Mouse (Mus musculus) heart, postnatal 0 days (tissue): ENCODE measurements around the gene Srebf1. TPM values are rescaled to one million over a fixed set of nuclear protein-coding genes. Genes with fewer than 3 reads are reported as not detected.
A peak's percentile ranks its signal among the peaks of the same experiment; 100 is the strongest.

Experiments used
- ATAC-seq: fragments of 200-750 bp; cut with Nextera tagmentation; 2 replicates; pipeline ENCODE4 v1.8.0; 2017; ENCODE audit warnings: low read depth, moderate number of reproducible peaks, moderate library complexity; ENCODE audit not compliant: insufficient read depth
- DNase-seq: peaks from one replicate; pipeline ENCODE4 v3.0.0-alpha.2; 2016; ENCODE audit warnings: low spot score
- H3K27ac ChIP-seq: fragments of 300-500 bp; sonication (generic); 2 replicates; pipeline ENCODE4 v1.5.1; 2014; ENCODE audit warnings: low read depth, mild to moderate bottlenecking
- H3K27me3 ChIP-seq: fragments of 300-500 bp; sonication (generic); 2 replicates; pipeline ENCODE4 v1.6.1; 2014; ENCODE audit warnings: low read length, mixed read lengths; ENCODE audit not compliant: control insufficient read depth, insufficient read depth
- H3K36me3 ChIP-seq: fragments of 300-500 bp; sonication (generic); replicated peaks from 2 replicates; pipeline ENCODE4 v1.6.1; 2014; ENCODE audit warnings: low read length, mixed read lengths; ENCODE audit not compliant: control insufficient read depth, insufficient read depth
- H3K4me1 ChIP-seq: fragments of 300-500 bp; sonication (generic); 2 replicates; pipeline ENCODE4 v1.6.1; 2014; ENCODE audit warnings: antibody characterized with exemption; ENCODE audit not compliant: control insufficient read depth, insufficient read depth
- H3K4me2 ChIP-seq: fragments of 300-500 bp; sonication (generic); 2 replicates; pipeline ENCODE4 v1.6.1; 2014; ENCODE audit warnings: low read depth, mild to moderate bottlenecking, low read length, moderate library complexity
- H3K4me3 ChIP-seq: fragments of 300-500 bp; sonication (generic); 2 replicates; pipeline ENCODE4 v1.5.1; 2014; ENCODE audit warnings: low read depth, low read length
- H3K9ac ChIP-seq: fragments of 300-500 bp; sonication (generic); replicated peaks from 2 replicates; pipeline ENCODE4 v1.6.1; 2014; ENCODE audit warnings: low read depth, low read length, mixed read lengths
- H3K9me3 ChIP-seq: fragments of 300-500 bp; sonication (generic); replicated peaks from 2 replicates; pipeline ENCODE4 v1.6.1; 2016; ENCODE audit warnings: low read length; ENCODE audit not compliant: control insufficient read depth
- CTCF ChIP-seq: IDR thresholded peaks from 2 replicates; pipeline ENCODE4 v1.5.1; 2016; ENCODE audit warnings: antibody characterized with exemption, control low read depth, low read depth
- EP300 ChIP-seq: IDR thresholded peaks from 2 replicates; pipeline ENCODE4 v1.6.1; 2016; ENCODE audit warnings: antibody characterized with exemption, low read depth
- WGBS: fragments of 180-500 bp; shearing (Covaris S2); extraction: QIAGEN DNeasy Blood & Tissue Kit; methylation state at CpG from one replicate; pipeline ENCODE4 v1.1.7; 2014; 5-methylcytosine and 5-hydroxymethylcytosine counted together
- polyA plus RNA-seq: library from polyadenylated mRNA; unstranded; fragments of >200 nt; fragmentation: Nextera tagmentation; extraction: Ambion mirVana; gene quantifications from 2 replicates; pipeline ENCODE4 v1.2.1, GENCODE M21; 2015
- total RNA-seq: library from RNA; depleted of rRNA; stranded (reverse); fragments of >200 nt; gene quantifications from 2 replicates; pipeline ENCODE4 v1.2.3, GENCODE M21; 2014; ENCODE audit warnings: low replicate concordance

Gene Srebf1
- total and polyA plus RNA-seq, 2 experiments from 2014 or later = 29.9 to 77.2 TPM

- peaks cover 18% of the 10 kb centered on the region for H3K36me3 ChIP-seq
- H3K27ac ChIP-seq = no peak overlapping the region
- TF ChIP-seq CTCF = no peak
- no peak for TF ChIP-seq EP300
- H3K9me3 ChIP-seq = no peaks in the 10 kb centered on the region
- peaks cover 14% of the 10 kb centered on the region for H3K4me1 ChIP-seq
- no peak overlapping the region for H3K9ac ChIP-seq
- H3K27me3 ChIP-seq = no peaks in the 10 kb centered on the region
- no peak overlapping the region for H3K4me2 ChIP-seq
- no peak for ATAC-seq
- WGBS = 82% methylated on average over 3 of the region's 3 CpGs
- DNase-seq = no peak
- H3K4me3 ChIP-seq = no peak overlapping the region
Observed at GRCm38 (mm10) chr11:60260743-60261142, 38.4 kb upstream of the Srebf1 start.

- no peak overlapping the region for H3K4me2 ChIP-seq
- H3K27me3 ChIP-seq = no peaks in the 10 kb centered on the region
- no peaks in the 10 kb centered on the region for H3K9me3 ChIP-seq
- H3K27ac ChIP-seq = no peak overlapping the region
- TF ChIP-seq CTCF = no peak
- no peak for TF ChIP-seq EP300
- no peak overlapping the region for H3K4me3 ChIP-seq
- whole genome bisulfite sequencing = 44% methylated on average over 2 of the region's 2 CpGs
- DNase-seq (no peak), ATAC-seq (no peak)
- H3K9ac ChIP-seq = no peak overlapping the region
- peaks cover 39% of the 10 kb centered on the region for H3K4me1 ChIP-seq
- H3K36me3 ChIP-seq = peaks cover 22% of the 10 kb centered on the region
Observed at GRCm38 (mm10) chr11:60257696-60258095, 35.3 kb upstream of the Srebf1 start.

- H3K4me2 ChIP-seq = no peak overlapping the region
- H3K9ac ChIP-seq = 0 out of 2 replicates have a peak overlapping the region, but pooled peaks have one; percentile 13
- peak overlapping the region; percentile 81 for H3K27ac ChIP-seq
- no peaks in the 10 kb centered on the region for H3K27me3 ChIP-seq
- H3K4me3 ChIP-seq = no peak overlapping the region
- 65% methylated on average over 9 of the region's 9 CpGs for WGBS
- DNase-seq = no peak
- TF ChIP-seq EP300 (no peak), CTCF (no peak)
- peaks cover 40% of the 10 kb centered on the region for H3K4me1 ChIP-seq
- H3K36me3 ChIP-seq = peaks cover 16% of the 10 kb centered on the region
- H3K9me3 ChIP-seq = no peaks in the 10 kb centered on the region
- ATAC-seq = no peak
Observed at GRCm38 (mm10) chr11:60256713-60257112, 34.3 kb upstream of the Srebf1 start.

GRCm38 (mm10) chr11:60256176-60256681 lies 33.8 kb upstream of the Srebf1 start:
- Histone ChIP-seq H3K36me3 (peaks cover 16% of the 10 kb centered on the region), H3K9ac (no peak overlapping the region), H3K27ac (peak overlapping the region; percentile 81), H3K4me3 (no peak overlapping the region), H3K4me1 (peaks cover 40% of the 10 kb centered on the region), H3K27me3 (no peaks in the 10 kb centered on the region), H3K4me2 (no peak overlapping the region), H3K9me3 (no peaks in the 10 kb centered on the region)
- DNase-seq (no peak), ATAC-seq (0 out of 2 replicates have a peak, but pooled peaks have one; percentile 34)
- TF ChIP-seq EP300 (no peak), CTCF (no peak)
- WGBS = 26% methylated on average over 6 of the region's 6 CpGs

GRCm38 (mm10) chr11:60255639-60256038 lies 33.3 kb upstream of the Srebf1 start:
- H3K9me3 ChIP-seq = no peaks in the 10 kb centered on the region
- H3K4me1 ChIP-seq = peaks cover 40% of the 10 kb centered on the region
- H3K9ac ChIP-seq = no peak overlapping the region
- no peak overlapping the region for H3K4me3 ChIP-seq
- TF ChIP-seq EP300 (no peak), CTCF (no peak)
- peaks cover 19% of the 10 kb centered on the region for H3K36me3 ChIP-seq
- DNase-seq = no peak
- no peaks in the 10 kb centered on the region for H3K27me3 ChIP-seq
- H3K27ac ChIP-seq = peak overlapping the region; percentile 81
- H3K4me2 ChIP-seq = no peak overlapping the region
- no peak for ATAC-seq
- WGBS = 77% methylated on average over 3 of the region's 3 CpGs

GRCm38 (mm10) chr11:60255181-60255580 lies 32.8 kb upstream of the Srebf1 start:
- Histone ChIP-seq H3K9me3 (no peaks in the 10 kb centered on the region), H3K4me2 (no peak overlapping the region), H3K4me3 (no peak overlapping the region), H3K27ac (peak overlapping the region; percentile 81), H3K36me3 (peaks cover 23% of the 10 kb centered on the region), H3K4me1 (peaks cover 40% of the 10 kb centered on the region), H3K27me3 (no peaks in the 10 kb centered on the region), H3K9ac (no peak overlapping the region)
- 81% methylated on average over 3 of the region's 3 CpGs for WGBS
- DNase-seq (no peak), ATAC-seq (no peak)
- no peak for TF ChIP-seq EP300
- TF ChIP-seq CTCF = no peak
